Comparison of ENCODE assay signal across 9 mouse cellular contexts in genomic region chr7:65696450-65696849, GRCm38 (mm10). TPM values are rescaled to one million over a fixed set of nuclear protein-coding genes. Genes with fewer than 3 reads are reported as not detected.
DNase-seq lines count a peak whose midpoint lies in the region; ATAC-seq and TF ChIP-seq lines count a peak whose summit lies in the region.
"Had no signal": no experiment of that assay in that cellular context is flagged by ENCODE, and none has a peak within 500 bp of the region (broad histone marks: within the 10 kb centered on the region; RNA-seq: fewer than 3 reads in every experiment).

No protein-coding gene starts in this region.

- no peak overlapping the region for H3K4me3 ChIP-seq in cerebellum, adult 2 months (replicated peaks; ENCODE audit: insufficient read depth, low read depth, low read length)
- H3K4me3 ChIP-seq in left cerebral cortex, adult 2 months: no peak overlapping the region

- no peak for DNase-seq in cerebellum, adult 2 months
- no peak for DNase-seq in cerebellum, adult 8-10 months
- DNase-seq in left cerebral cortex, adult 2 months (ENCODE audit: extremely low spot score in 1 of 2, low spot score in 2 of 2): no peak
- DNase-seq in left cerebral cortex, postnatal 4 days: no peak
- peak; percentile 74 for DNase-seq in R1 (ENCODE audit: low read depth, low spot score)
- no peak for DNase-seq in testis, postnatal 10 days (ENCODE audit: low spot score)
- DNase-seq in layer of hippocampus, postnatal 10 days (ENCODE audit: low spot score in 2 of 2): no peak
- DNase-seq: cerebellum, adult 11-12 months had no signal

- H3K27me3 ChIP-seq in cerebellum, adult 2 months (ENCODE audit: control insufficient read depth, insufficient read depth, low read length): no peaks in the 10 kb centered on the region

- 0 out of 2 replicates have a peak, but pooled peaks have one; percentile 23 for TF ChIP-seq CTCF in cerebellum, adult 2 months (IDR thresholded peaks at IDR 0.05; ENCODE audit: borderline replicate concordance, insufficient read depth, low read depth, low read length)
- peak; percentile 56 for TF ChIP-seq CTCF in left cerebral cortex, adult 2 months (IDR thresholded peaks at IDR 0.05)

- H3K27ac ChIP-seq in cerebellum, adult 2 months (ENCODE audit: insufficient read depth, low read length): no peak overlapping the region
- no peak overlapping the region for H3K27ac ChIP-seq in left cerebral cortex, adult 2 months

- intact Hi-C loops in left cerebral cortex, adult 2 months (cut with DNase I): no loop called here
- intact Hi-C loops in left cerebral cortex, postnatal 4 days (cut with DNase I): no loop called here

- peak; percentile 61 for ATAC-seq in megakaryocyte-erythroid progenitor cell, adult 5-6 weeks (replicated peaks; ENCODE audit: low FRiP score, low TSS enrichment, poor library complexity, severe bottlenecking)

- no peak for TF ChIP-seq POLR2A in cerebellum, adult 2 months (IDR thresholded peaks at IDR 0.05; ENCODE audit: borderline replicate concordance, insufficient read depth, low read length)

- no peaks in the 10 kb centered on the region for H3K4me1 ChIP-seq in cerebellum, adult 2 months (ENCODE audit: control insufficient read depth, insufficient read depth, low read length)

- WGBS in cerebellum, adult 2 months: 55% methylated on average over 2 of the region's 2 CpGs

RNA-seq across cellular contexts. Expression of gene Tm2d3, which starts 5.5 kb away (rescaled TPM):
- 142 and 151 TPM in 2 replicates for polyA plus RNA-seq in cerebellum, adult 2 months (2012; rRNA removed)
- total RNA-seq in left cerebral cortex, adult 2 months (2021): 10 to 100 TPM; 45.4 to 53.0 TPM
- 10 to 100 TPM; 27.8 to 36.4 TPM for total RNA-seq in left cerebral cortex, postnatal 4 days (2021)
- total RNA-seq in megakaryocyte-erythroid progenitor cell, adult 5-6 weeks (2014; fragmentation: Nextera tagmentation): 42.3 and 47.2 TPM in 2 replicates
- 25.6 and 64.9 TPM in 2 replicates for total RNA-seq in megakaryocyte-erythroid progenitor cell, adult 5-6 weeks (2017)
- 10 to 100 TPM; 29.5 to 30.4 TPM for total RNA-seq in layer of hippocampus, postnatal 10 days (2021)

RNA-seq across cellular contexts. Expression of gene Tarsl2, which starts 51.8 kb away (rescaled TPM):
- polyA plus RNA-seq in cerebellum, adult 2 months (2012; rRNA removed): 17.6 and 17.9 TPM in 2 replicates
- 10 to 100 TPM; 41.3 to 44.3 TPM for total RNA-seq in left cerebral cortex, adult 2 months (2021)
- 10 to 100 TPM; 41.3 to 42.1 TPM for total RNA-seq in left cerebral cortex, postnatal 4 days (2021)
- total RNA-seq in megakaryocyte-erythroid progenitor cell, adult 5-6 weeks (2014; fragmentation: Nextera tagmentation): 36.0 and 45.4 TPM in 2 replicates
- 58.1 and 73.2 TPM in 2 replicates for total RNA-seq in megakaryocyte-erythroid progenitor cell, adult 5-6 weeks (2017)
- 10 to 100 TPM; 40.7 to 40.8 TPM for total RNA-seq in layer of hippocampus, postnatal 10 days (2021)
